Mouse (Mus musculus) stomach, postnatal 0 days (tissue): ENCODE results near the gene Pdzd2. TPM values are rescaled to one million over a fixed set of nuclear protein-coding genes. Genes with fewer than 3 reads are reported as not detected.

Source experiments
- ATAC-seq: fragments of 200-750 bp; cut with Nextera tagmentation; 2 replicates; pipeline ENCODE4 v1.8.0; 2017; ENCODE audit not compliant: low FRiP score, low TSS enrichment
- DNase-seq: peaks from one replicate; pipeline ENCODE4 v3.0.0-alpha.2; 2016; ENCODE audit warnings: low spot score
- H3K27ac ChIP-seq: fragments of 300-500 bp; sonication (generic); replicated peaks from 2 replicates; pipeline ENCODE4 v1.5.1; 2014; ENCODE audit warnings: mild to moderate bottlenecking, control low read depth
- H3K27me3 ChIP-seq: fragments of 300-500 bp; sonication (generic); 2 replicates; pipeline ENCODE4 v1.6.1; 2014; ENCODE audit warnings: low read length; ENCODE audit not compliant: control insufficient read depth, insufficient read depth
- H3K36me3 ChIP-seq: fragments of 300-500 bp; sonication (generic); 2 replicates; pipeline ENCODE4 v1.6.1; 2014; ENCODE audit warnings: low read length, mixed read lengths; ENCODE audit not compliant: control insufficient read depth, insufficient read depth
- H3K4me1 ChIP-seq: fragments of 300-500 bp; sonication (generic); replicated peaks from 2 replicates; pipeline ENCODE4 v1.6.1; 2014; ENCODE audit warnings: antibody characterized with exemption; ENCODE audit not compliant: control insufficient read depth, insufficient read depth
- H3K4me2 ChIP-seq: fragments of 300-500 bp; sonication (generic); replicated peaks from 2 replicates; pipeline ENCODE4 v1.6.1; 2014; ENCODE audit warnings: low read depth, mild to moderate bottlenecking, control low read depth, moderate library complexity
- H3K4me3 ChIP-seq: fragments of 300-500 bp; sonication (generic); 2 replicates; pipeline ENCODE4 v1.5.1; 2014; ENCODE audit warnings: low read depth, low read length, control low read depth
- H3K9ac ChIP-seq: fragments of 300-500 bp; sonication (generic); 2 replicates; pipeline ENCODE4 v1.6.1; 2014; ENCODE audit warnings: mild to moderate bottlenecking, low read length, control low read depth, mixed read lengths
- H3K9me3 ChIP-seq: fragments of 300-500 bp; sonication (generic); 2 replicates; pipeline ENCODE4 v1.6.1; 2016; ENCODE audit warnings: low read length; ENCODE audit not compliant: control insufficient read depth
- CTCF ChIP-seq: IDR thresholded peaks from 2 replicates; pipeline ENCODE4 v1.5.1; 2016; ENCODE audit warnings: antibody characterized with exemption, low read depth, mild to moderate bottlenecking, moderate library complexity
- EP300 ChIP-seq: optimal IDR thresholded peaks from 2 replicates; pipeline ENCODE3; 2016; ENCODE audit warnings: antibody characterized with exemption
- WGBS: fragments of 180-500 bp; shearing (Covaris S2); extraction: QIAGEN DNeasy Blood & Tissue Kit; methylation state at CpG from one replicate; pipeline ENCODE4 v1.1.7; 2014; 5-methylcytosine and 5-hydroxymethylcytosine counted together
- polyA plus RNA-seq: library from polyadenylated mRNA; unstranded; fragments of >200 nt; fragmentation: Nextera tagmentation; extraction: Ambion mirVana; gene quantifications from 2 replicates; pipeline ENCODE4 v1.2.1, GENCODE M21; 2015

Gene Pdzd2
- polyA plus RNA-seq, 1 experiment from 2014 or later, result 19.1 TPM

DNA sequence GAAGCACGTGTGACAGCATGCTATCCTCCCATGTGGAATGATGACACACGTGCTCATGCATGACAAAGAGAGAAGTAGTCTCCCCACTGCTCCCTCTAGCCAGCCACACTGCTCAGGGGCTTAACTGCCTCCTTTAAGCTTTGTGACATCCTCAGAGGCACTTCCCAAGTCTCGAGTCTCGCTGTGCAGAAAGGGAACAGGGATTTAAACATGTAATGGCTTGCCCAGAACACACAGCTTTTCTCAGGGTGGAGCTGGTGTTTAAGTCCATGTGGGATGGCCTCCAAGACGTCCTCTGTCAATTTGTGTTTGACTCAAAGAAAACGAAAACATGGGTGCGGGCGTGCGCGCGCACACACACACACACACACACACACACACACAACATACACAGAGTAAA is 301.6 kb downstream of the Pdzd2 start:
- H3K27me3 ChIP-seq, result no peaks in the 10 kb centered on the region
- no peaks in the 10 kb centered on the region for H3K4me1 ChIP-seq
- no peaks in the 10 kb centered on the region for H3K9me3 ChIP-seq
- peak overlapping the region; percentile 50 for H3K27ac ChIP-seq
- H3K36me3 ChIP-seq, result no peaks in the 10 kb centered on the region
- no peak overlapping the region for H3K9ac ChIP-seq
- WGBS, result 58% methylated on average over 11 of the region's 11 CpGs
- peak; percentile 24; the same call in 1 of the 2 replicates for ATAC-seq
- H3K4me2 ChIP-seq, result no peak overlapping the region
- TF ChIP-seq CTCF, result no peak
- no peak for TF ChIP-seq EP300
- no peak for DNase-seq
- H3K4me3 ChIP-seq, result no peak overlapping the region

DNA sequence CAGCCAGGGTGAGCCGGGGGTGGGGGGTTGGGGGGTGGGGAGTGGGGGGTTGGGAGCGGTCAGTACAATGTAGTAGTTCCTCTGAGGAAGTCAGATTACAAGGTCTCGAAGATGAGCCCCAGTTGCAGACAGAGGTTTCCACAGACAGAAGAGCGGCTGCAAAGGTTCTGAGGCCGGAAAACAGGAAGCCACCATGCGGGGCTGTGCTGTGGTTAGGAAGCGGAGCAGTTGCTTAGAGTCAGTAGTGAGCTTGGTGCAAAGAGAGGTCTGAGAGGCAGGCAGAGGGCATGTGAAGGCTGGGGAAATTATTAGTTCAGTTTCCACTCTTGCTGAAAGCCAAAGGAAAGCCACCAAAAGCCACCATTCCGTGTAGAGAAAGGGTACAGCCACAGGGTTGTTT is 303.8 kb downstream of the Pdzd2 start:
- H3K4me2 ChIP-seq, result no peak overlapping the region
- DNase-seq, result no peak
- TF ChIP-seq CTCF (no peak), EP300 (no peak)
- no peak overlapping the region for H3K4me3 ChIP-seq
- H3K9me3 ChIP-seq, result no peaks in the 10 kb centered on the region
- H3K9ac ChIP-seq, result no peak overlapping the region
- 71% methylated on average over 8 of the region's 8 CpGs for WGBS
- H3K36me3 ChIP-seq, result no peaks in the 10 kb centered on the region
- H3K27ac ChIP-seq, result 0 out of 2 replicates have a peak overlapping the region, but pooled peaks have one; percentile 13
- no peaks in the 10 kb centered on the region for H3K4me1 ChIP-seq
- ATAC-seq, result no peak
- H3K27me3 ChIP-seq, result no peaks in the 10 kb centered on the region

GRCm38 (mm10) chr15:12433893-12434599 is 305.7 kb downstream of the Pdzd2 start:
- Histone ChIP-seq H3K4me1 (no peaks in the 10 kb centered on the region), H3K36me3 (no peaks in the 10 kb centered on the region), H3K4me2 (peak overlapping the region; percentile 27), H3K27ac (peak overlapping the region; percentile 70), H3K4me3 (no peak overlapping the region), H3K9me3 (no peaks in the 10 kb centered on the region), H3K27me3 (no peaks in the 10 kb centered on the region), H3K9ac (no peak overlapping the region)
- 18% methylated on average over 19 of the region's 19 CpGs for WGBS
- DNase-seq, result peak; percentile 47
- peak; percentile 18; the same call in 1 of the 2 replicates for ATAC-seq
- TF ChIP-seq CTCF, result no peak
- no peak for TF ChIP-seq EP300

DNA sequence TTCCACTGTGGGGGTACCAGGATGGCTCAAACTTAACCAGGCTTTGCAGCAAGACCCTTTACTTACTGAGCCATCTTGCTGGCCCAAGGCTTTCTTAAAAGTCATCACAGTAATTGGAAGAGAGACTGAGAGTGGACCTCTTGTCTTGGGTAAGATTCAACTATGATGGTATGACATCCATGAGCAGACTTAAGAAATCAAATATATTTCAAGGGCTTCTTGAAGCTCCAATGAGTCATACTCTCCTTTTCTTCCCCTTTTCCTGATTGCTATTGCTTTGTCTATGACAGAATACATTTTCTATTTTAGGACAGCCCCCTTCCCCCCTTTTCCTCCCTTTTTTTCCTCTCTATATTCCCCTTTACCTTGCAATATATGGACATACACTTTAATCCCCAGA is 306.8 kb downstream of the Pdzd2 start:
- H3K36me3 ChIP-seq, result no peaks in the 10 kb centered on the region
- H3K27ac ChIP-seq, result no peak overlapping the region

DNA sequence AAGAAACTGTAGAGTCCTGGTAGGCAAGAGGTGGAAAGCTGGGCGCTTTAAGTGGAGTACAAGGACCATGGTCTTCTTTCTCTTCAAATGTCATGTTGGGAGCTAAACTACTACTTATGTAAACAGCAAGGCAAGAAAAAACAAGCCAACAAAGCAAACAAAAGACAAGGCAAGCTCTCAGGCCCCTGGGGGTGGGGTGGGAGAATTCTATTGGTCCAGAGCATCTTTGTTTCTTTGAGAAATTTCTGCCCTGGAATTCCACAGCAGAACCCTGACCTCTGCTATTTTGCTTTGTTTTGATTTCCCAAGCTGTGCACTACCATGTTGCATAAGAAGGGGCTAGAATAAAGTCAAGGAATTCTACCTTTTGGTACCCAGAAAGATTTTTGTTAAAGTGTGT is 307.4 kb downstream of the Pdzd2 start:
- H3K4me2 ChIP-seq, result no peak overlapping the region
- no peaks in the 10 kb centered on the region for H3K9me3 ChIP-seq
- no peaks in the 10 kb centered on the region for H3K36me3 ChIP-seq
- no peak overlapping the region; the same call in 1 of the 2 replicates for H3K27ac ChIP-seq
- no peak overlapping the region for H3K4me3 ChIP-seq
- ATAC-seq (no peak), DNase-seq (no peak)
- no peaks in the 10 kb centered on the region for H3K4me1 ChIP-seq
- 81% methylated on average over 1 of the region's 1 CpGs for WGBS
- H3K27me3 ChIP-seq, result no peaks in the 10 kb centered on the region
- no peak overlapping the region for H3K9ac ChIP-seq
- no peak for TF ChIP-seq CTCF
- no peak for TF ChIP-seq EP300

More for the DNA sequence above, 306.8 kb downstream of the Pdzd2 start:
- DNase-seq, result no peak
- no peak overlapping the region for H3K9ac ChIP-seq
- H3K4me3 ChIP-seq, result no peak overlapping the region
- no peak for ATAC-seq
- H3K9me3 ChIP-seq, result no peaks in the 10 kb centered on the region
- H3K4me1 ChIP-seq, result no peaks in the 10 kb centered on the region
- H3K4me2 ChIP-seq, result no peak overlapping the region
- no peaks in the 10 kb centered on the region for H3K27me3 ChIP-seq
- TF ChIP-seq EP300 (no peak), CTCF (no peak)

DNA sequence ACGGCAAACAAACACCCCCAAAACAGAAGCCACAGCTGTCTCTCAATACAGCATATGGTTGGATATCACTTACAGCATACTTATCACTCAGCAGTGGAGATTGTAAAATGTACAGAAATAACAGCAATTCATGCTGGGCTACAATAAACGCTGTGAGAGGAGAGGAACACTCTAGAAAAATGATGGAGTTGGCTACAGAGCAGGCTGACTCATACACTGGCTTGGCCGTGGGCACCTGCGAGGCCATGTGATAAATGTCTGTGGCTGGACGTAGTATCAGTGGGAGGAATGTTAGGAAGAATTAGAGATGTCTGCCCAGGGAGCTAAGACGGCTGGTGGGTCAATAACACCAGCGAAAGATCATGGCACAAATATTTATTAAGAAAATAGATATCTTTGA is 308.0 kb downstream of the Pdzd2 start:
- Histone ChIP-seq H3K27ac (no peak overlapping the region; the same call in 1 of the 2 replicates), H3K4me2 (no peak overlapping the region), H3K9me3 (no peaks in the 10 kb centered on the region), H3K9ac (no peak overlapping the region), H3K27me3 (no peaks in the 10 kb centered on the region), H3K4me3 (no peak overlapping the region), H3K4me1 (no peaks in the 10 kb centered on the region), H3K36me3 (no peaks in the 10 kb centered on the region)
- peak; percentile 67 for ATAC-seq
- TF ChIP-seq EP300, result no peak
- TF ChIP-seq CTCF, result no peak
- WGBS, result 26% methylated on average over 7 of the region's 7 CpGs
- DNase-seq, result peak; percentile 29
